ENCODE assay signal across 8 mouse cellular contexts in genomic region chr4:97757207-97757977, GRCm38 (mm10). TPM values are rescaled to one million over a fixed set of nuclear protein-coding genes. Genes with fewer than 3 reads are reported as not detected.
DNase-seq lines count a peak whose midpoint lies in the region; ATAC-seq and TF ChIP-seq lines count a peak whose summit lies in the region.

No protein-coding gene starts in this region.

- H3K4me1 ChIP-seq in lung, embryonic 15.5 days: peaks cover 12% of the 10 kb centered on the region
- peaks cover 3% of the 10 kb centered on the region; the same call in 1 of the 2 replicates for H3K4me1 ChIP-seq in olfactory bulb, adult 2 months (ENCODE audit: control insufficient read depth, insufficient read depth, low read length)

- peak overlapping the region; percentile 70 for H3K4me2 ChIP-seq in lung, embryonic 15.5 days

- H3K9me3 ChIP-seq in lung, embryonic 15.5 days: no peaks in the 10 kb centered on the region

- intact Hi-C loops in heart, postnatal 36 days (cut with DNase I): loop anchor here (5.0 to 10.0 kb wide), 3 partner anchors 150 to 1167 kb away; partner anchors contain the start of gene Usp1

- H3K27me3 ChIP-seq in lung, embryonic 15.5 days: no peaks in the 10 kb centered on the region

- WGBS in lung, embryonic 15.5 days: under 1% methylated on average over 38 of the region's 38 CpGs
- WGBS in olfactory bulb, adult 2 months: 2% methylated on average over 38 of the region's 38 CpGs

- TF ChIP-seq POLR2A in olfactory bulb, adult 2 months (IDR thresholded peaks at IDR 0.05; ENCODE audit: insufficient read depth, low read depth, low read length): no peak

- H3K36me3 ChIP-seq in lung, embryonic 15.5 days: no peaks in the 10 kb centered on the region

- peak; percentile 34 for DNase-seq in R1 (ENCODE audit: low read depth, low spot score)
- peak; percentile 77 for DNase-seq in cerebellum, adult 8-10 months
- peak; percentile 65 for DNase-seq in forelimb bud, embryonic 11.5 days (ENCODE audit: low read depth, low spot score)
- DNase-seq in heart, postnatal 36 days: peak; percentile 76 to 86
- DNase-seq in layer of hippocampus, adult 11-12 months (ENCODE audit: low spot score): peak; percentile 70
- peak; percentile 65 for DNase-seq in yolk sac, embryonic 10.5 days (ENCODE audit: low spot score)

- no peak for TF ChIP-seq CTCF in olfactory bulb, adult 2 months (IDR thresholded peaks at IDR 0.05; ENCODE audit: insufficient read depth, low read depth, low read length)

- H3K4me3 ChIP-seq in lung, embryonic 15.5 days: peak overlapping the region; percentile 54
- H3K4me3 ChIP-seq in olfactory bulb, adult 2 months (ENCODE audit: insufficient read depth, low read depth, low read length): peak overlapping the region; percentile 46

- peak overlapping the region; percentile 36 for H3K9ac ChIP-seq in lung, embryonic 15.5 days

- peak; percentile 79 for ATAC-seq in lung, embryonic 15.5 days (ENCODE audit: borderline replicate concordance, extremely low read depth, low FRiP score, low TSS enrichment)

- H3K27ac ChIP-seq in lung, embryonic 15.5 days: peak overlapping the region; percentile 60
- peak overlapping the region; percentile 43 for H3K27ac ChIP-seq in olfactory bulb, adult 2 months (ENCODE audit: insufficient read depth, low read depth, low read length)

RNA-seq across cellular contexts. Expression of gene Nfia, which starts 15.1 kb away (rescaled TPM):
- total RNA-seq in heart, postnatal 36 days (2021): 100 to 1,000 TPM; 128 to 149 TPM
- 44.8 and 50.2 TPM in 2 replicates for polyA plus RNA-seq in lung, embryonic 15.5 days (2015; fragmentation: Nextera tagmentation; extraction: Ambion mirVana)
- polyA plus RNA-seq in olfactory bulb, adult 2 months (2012; ENCODE audit: insufficient read depth, insufficient read length, low replicate concordance, missing spikeins): not detected in 2 replicates

RNA-seq across cellular contexts. Expression of gene E130114P18Rik, which starts 20.5 kb away (rescaled TPM):
- total RNA-seq in heart, postnatal 36 days (2021): under 1 TPM in 1 of 2 experiments, not detected in 1; 0.28 TPM
- polyA plus RNA-seq in lung, embryonic 15.5 days (2015; fragmentation: Nextera tagmentation; extraction: Ambion mirVana): 0.44 and 0.99 TPM in 2 replicates
- polyA plus RNA-seq in olfactory bulb, adult 2 months (2012; ENCODE audit: insufficient read depth, insufficient read length, low replicate concordance, missing spikeins): not detected in 2 replicates

Comparison
In these comparisons a context has a peak if more than half of its experiments do, and no peak if none do; other contexts are left out.
1. Peak in every context shown above with its lines: DNase-seq, ATAC-seq, H3K4me3 ChIP-seq and H3K27ac ChIP-seq.